Mouse (Mus musculus): ENCODE measurements around the gene C1qtnf9.

DNA sequence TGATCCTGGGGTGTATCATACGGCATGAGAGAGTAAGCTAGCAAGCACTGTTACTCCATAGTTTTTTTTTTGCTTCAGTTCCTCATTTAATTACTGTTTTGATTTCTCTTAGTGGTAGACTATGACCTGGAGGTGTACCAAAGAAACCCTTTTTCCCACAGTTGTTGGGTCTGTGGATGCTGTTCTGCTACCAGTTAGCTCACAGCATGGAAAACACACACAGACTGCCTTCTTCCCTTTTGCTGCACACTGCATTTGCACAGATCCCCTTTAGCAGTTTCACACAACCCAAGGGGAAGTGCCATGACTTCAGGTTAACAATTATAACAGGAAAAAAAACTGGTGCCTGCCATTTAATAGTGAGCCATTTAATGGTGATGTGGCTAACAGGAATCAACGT lies 62.2 kb downstream of the C1qtnf9 start:
- TF ChIP-seq CTCF (IDR thresholded peaks at IDR 0.05; ENCODE audit: extremely low read depth, insufficient read depth, low read length): no peak
- TF ChIP-seq POLR2A (IDR thresholded peaks at IDR 0.05; ENCODE audit: extremely low read depth, insufficient read depth, low read length): no peak
